Mouse (Mus musculus) cerebellum, adult 2 months (tissue): ENCODE results near the gene Insm1.

Experiments used
- CTCF ChIP-seq: fragments of 200-500 bp; IDR thresholded peaks from 2 replicates; pipeline ENCODE4 v1.5.1; 2011; ENCODE audit warnings: low read depth, mild to moderate bottlenecking, control low read depth, low read length, moderate library complexity, borderline replicate concordance; ENCODE audit not compliant: insufficient read depth
- POLR2A ChIP-seq: fragments of 200-500 bp; IDR thresholded peaks from 2 replicates; pipeline ENCODE4 v1.6.1; 2011; ENCODE audit warnings: low read length, control low read depth, borderline replicate concordance; ENCODE audit not compliant: insufficient read depth

GRCm38 (mm10) chr2:146259787-146260560, 38.3 kb downstream of the Insm1 start:
- no peak for TF ChIP-seq CTCF
- TF ChIP-seq POLR2A, result no peak
